Mouse (Mus musculus): ENCODE measurements at regions not wholly inside any gene's neighbourhood (a gene's known extent, or its start where the extent isn't known, plus 50 kb on each side); places are given as distances from the start of the nearest gene placed in this dataset.

- H3K9me3 ChIP-seq (ENCODE audit: control insufficient read depth, low read length): no peaks in the 10 kb centered on the region
- WGBS: 74% methylated on average over 5 of the region's 5 CpGs
- no peaks in the 10 kb centered on the region for H3K36me3 ChIP-seq (ENCODE audit: control insufficient read depth, insufficient read depth, low read length)
- no peak overlapping the region for H3K27ac ChIP-seq (replicated peaks in 1 of 2; ENCODE audit: control insufficient read depth in 1 of 2, insufficient read depth in 1 of 2, low read depth in 2 of 2, low read length in 2 of 2)
- H3K4me2 ChIP-seq (ENCODE audit: low read length): no peak overlapping the region
- H3K9ac ChIP-seq (ENCODE audit: low read length): no peak overlapping the region
- H3K4me1 ChIP-seq (ENCODE audit: control insufficient read depth in 2 of 2, insufficient read depth in 2 of 2, low read length in 2 of 2): peaks cover 0 to 4% of the 10 kb centered on the region in 2 experiments; a peak in 1 of 4 replicates
- no peak overlapping the region for H3K4me3 ChIP-seq (ENCODE audit: control insufficient read depth in 1 of 2, insufficient read depth in 1 of 2, low read depth in 1 of 2, low read length in 2 of 2)
- H3K27me3 ChIP-seq (ENCODE audit: control insufficient read depth, insufficient read depth, low read length): peaks cover 9% of the 10 kb centered on the region
- ATAC-seq (ENCODE audit: insufficient number of reproducible peaks, insufficient read depth, low FRiP score, low read depth): no peak
Measured at GRCm38 (mm10) chr6:28986756-28987155, 73.3 kb upstream of the Lep start.

GRCm38 (mm10) chr6:28987386-28987785 lies 72.6 kb upstream of the Lep start:
- Histone ChIP-seq H3K9me3 (ENCODE audit: control insufficient read depth, low read length) (no peaks in the 10 kb centered on the region), H3K9ac (ENCODE audit: low read length) (no peak overlapping the region), H3K4me2 (ENCODE audit: low read length) (no peak overlapping the region), H3K4me3 (ENCODE audit: control insufficient read depth in 1 of 2, insufficient read depth in 1 of 2, low read depth in 1 of 2, low read length in 2 of 2) (no peak overlapping the region), H3K27ac (replicated peaks in 1 of 2; ENCODE audit: control insufficient read depth in 1 of 2, insufficient read depth in 1 of 2, low read depth in 2 of 2, low read length in 2 of 2) (no peak overlapping the region), H3K27me3 (ENCODE audit: control insufficient read depth, insufficient read depth, low read length) (peaks cover 3% of the 10 kb centered on the region; the same call in 1 of the 2 replicates), H3K36me3 (ENCODE audit: control insufficient read depth, insufficient read depth, low read length) (no peaks in the 10 kb centered on the region), H3K4me1 (ENCODE audit: control insufficient read depth in 2 of 2, insufficient read depth in 2 of 2, low read length in 2 of 2) (peaks cover 0 to 4% of the 10 kb centered on the region in 2 experiments; a peak in 1 of 4 replicates)
- 72% methylated on average over 7 of the region's 7 CpGs for WGBS
- ATAC-seq (ENCODE audit: insufficient number of reproducible peaks, insufficient read depth, low FRiP score, low read depth): no peak

GRCm38 (mm10) chr6:28989433-28989832 lies 70.6 kb upstream of the Lep start:
- Histone ChIP-seq H3K4me2 (ENCODE audit: low read length) (no peak overlapping the region), H3K36me3 (ENCODE audit: control insufficient read depth, insufficient read depth, low read length) (no peaks in the 10 kb centered on the region), H3K9me3 (ENCODE audit: control insufficient read depth, low read length) (no peaks in the 10 kb centered on the region), H3K4me3 (ENCODE audit: control insufficient read depth in 1 of 2, insufficient read depth in 1 of 2, low read depth in 1 of 2, low read length in 2 of 2) (no peak overlapping the region), H3K4me1 (ENCODE audit: control insufficient read depth in 2 of 2, insufficient read depth in 2 of 2, low read length in 2 of 2) (peaks cover 0 to 4% of the 10 kb centered on the region in 2 experiments; a peak in 1 of 4 replicates), H3K27me3 (ENCODE audit: control insufficient read depth, insufficient read depth, low read length) (no peaks in the 10 kb centered on the region; the same call in 1 of the 2 replicates), H3K9ac (ENCODE audit: low read length) (no peak overlapping the region), H3K27ac (replicated peaks in 1 of 2; ENCODE audit: control insufficient read depth in 1 of 2, insufficient read depth in 1 of 2, low read depth in 2 of 2, low read length in 2 of 2) (no peak overlapping the region)
- 49% methylated on average over 10 of the region's 10 CpGs for WGBS
- no peak for ATAC-seq (ENCODE audit: insufficient number of reproducible peaks, insufficient read depth, low FRiP score, low read depth)

GRCm38 (mm10) chr6:28990210-28990609 lies 69.8 kb upstream of the Lep start:
- no peak for ATAC-seq (ENCODE audit: insufficient number of reproducible peaks, insufficient read depth, low FRiP score, low read depth)
- H3K9ac ChIP-seq (ENCODE audit: low read length): no peak overlapping the region
- H3K36me3 ChIP-seq (ENCODE audit: control insufficient read depth, insufficient read depth, low read length): no peaks in the 10 kb centered on the region
- no peak overlapping the region for H3K4me3 ChIP-seq (ENCODE audit: control insufficient read depth in 1 of 2, insufficient read depth in 1 of 2, low read depth in 1 of 2, low read length in 2 of 2)
- H3K4me1 ChIP-seq (ENCODE audit: control insufficient read depth in 2 of 2, insufficient read depth in 2 of 2, low read length in 2 of 2): peaks cover 0 to 4% of the 10 kb centered on the region in 2 experiments; a peak in 1 of 4 replicates
- H3K27me3 ChIP-seq (ENCODE audit: control insufficient read depth, insufficient read depth, low read length): no peaks in the 10 kb centered on the region; the same call in 1 of the 2 replicates
- H3K9me3 ChIP-seq (ENCODE audit: control insufficient read depth, low read length): no peaks in the 10 kb centered on the region
- H3K4me2 ChIP-seq (ENCODE audit: low read length): no peak overlapping the region
- 51% methylated on average over 5 of the region's 5 CpGs for WGBS
- no peak overlapping the region for H3K27ac ChIP-seq (replicated peaks in 1 of 2; ENCODE audit: control insufficient read depth in 1 of 2, insufficient read depth in 1 of 2, low read depth in 2 of 2, low read length in 2 of 2)

- no peak overlapping the region for H3K4me3 ChIP-seq (ENCODE audit: control insufficient read depth in 1 of 2, insufficient read depth in 1 of 2, low read depth in 1 of 2, low read length in 2 of 2)
- H3K9me3 ChIP-seq (ENCODE audit: control insufficient read depth, low read length): no peaks in the 10 kb centered on the region
- WGBS: 81% methylated on average over 4 of the region's 4 CpGs
- H3K36me3 ChIP-seq (ENCODE audit: control insufficient read depth, insufficient read depth, low read length): no peaks in the 10 kb centered on the region
- H3K27me3 ChIP-seq (ENCODE audit: control insufficient read depth, insufficient read depth, low read length): no peaks in the 10 kb centered on the region; the same call in 1 of the 2 replicates
- ATAC-seq (ENCODE audit: insufficient number of reproducible peaks, insufficient read depth, low FRiP score, low read depth): no peak
- no peak overlapping the region for H3K27ac ChIP-seq (replicated peaks in 1 of 2; ENCODE audit: control insufficient read depth in 1 of 2, insufficient read depth in 1 of 2, low read depth in 2 of 2, low read length in 2 of 2)
- peaks cover 0 to 2% of the 10 kb centered on the region in 2 experiments; a peak in 1 of 4 replicates for H3K4me1 ChIP-seq (ENCODE audit: control insufficient read depth in 2 of 2, insufficient read depth in 2 of 2, low read length in 2 of 2)
- no peak overlapping the region for H3K9ac ChIP-seq (ENCODE audit: low read length)
- no peak overlapping the region for H3K4me2 ChIP-seq (ENCODE audit: low read length)
Measured at GRCm38 (mm10) chr6:28994481-28994880, 65.5 kb upstream of the Lep start.

GRCm38 (mm10) chr6:28995701-28996100 lies 64.3 kb upstream of the Lep start:
- no peak for ATAC-seq (ENCODE audit: insufficient number of reproducible peaks, insufficient read depth, low FRiP score, low read depth)
- no peak overlapping the region for H3K27ac ChIP-seq (replicated peaks in 1 of 2; ENCODE audit: control insufficient read depth in 1 of 2, insufficient read depth in 1 of 2, low read depth in 2 of 2, low read length in 2 of 2)
- no peaks in the 10 kb centered on the region for H3K9me3 ChIP-seq (ENCODE audit: control insufficient read depth, low read length)
- no peak overlapping the region for H3K4me3 ChIP-seq (ENCODE audit: control insufficient read depth in 1 of 2, insufficient read depth in 1 of 2, low read depth in 1 of 2, low read length in 2 of 2)
- no peak overlapping the region for H3K9ac ChIP-seq (ENCODE audit: low read length)
- no peaks in the 10 kb centered on the region for H3K4me1 ChIP-seq (ENCODE audit: control insufficient read depth in 2 of 2, insufficient read depth in 2 of 2, low read length in 2 of 2)
- no peak overlapping the region for H3K4me2 ChIP-seq (ENCODE audit: low read length)
- H3K36me3 ChIP-seq (ENCODE audit: control insufficient read depth, insufficient read depth, low read length): no peaks in the 10 kb centered on the region
- 50% methylated on average over 10 of the region's 10 CpGs for WGBS
- no peaks in the 10 kb centered on the region for H3K27me3 ChIP-seq (ENCODE audit: control insufficient read depth, insufficient read depth, low read length)

- H3K27me3 ChIP-seq (ENCODE audit: control insufficient read depth, insufficient read depth, low read length): no peaks in the 10 kb centered on the region
- H3K36me3 ChIP-seq (ENCODE audit: control insufficient read depth, insufficient read depth, low read length): no peaks in the 10 kb centered on the region
- no peaks in the 10 kb centered on the region for H3K4me1 ChIP-seq (ENCODE audit: control insufficient read depth in 2 of 2, insufficient read depth in 2 of 2, low read length in 2 of 2)
- H3K4me2 ChIP-seq (ENCODE audit: low read length): no peak overlapping the region
- WGBS: 65% methylated on average over 10 of the region's 10 CpGs
- no peak overlapping the region for H3K4me3 ChIP-seq (ENCODE audit: control insufficient read depth in 1 of 2, insufficient read depth in 1 of 2, low read depth in 1 of 2, low read length in 2 of 2)
- H3K9me3 ChIP-seq (ENCODE audit: control insufficient read depth, low read length): no peaks in the 10 kb centered on the region
- no peak for ATAC-seq (ENCODE audit: insufficient number of reproducible peaks, insufficient read depth, low FRiP score, low read depth)
- no peak overlapping the region for H3K27ac ChIP-seq (replicated peaks in 1 of 2; ENCODE audit: control insufficient read depth in 1 of 2, insufficient read depth in 1 of 2, low read depth in 2 of 2, low read length in 2 of 2)
- H3K9ac ChIP-seq (ENCODE audit: low read length): no peak overlapping the region
Measured at GRCm38 (mm10) chr6:28999386-29000094, 60.5 kb upstream of the Lep start.

- Histone ChIP-seq H3K4me2 (ENCODE audit: low read length) (peak overlapping the region; percentile 16; the same call in 1 of the 2 replicates), H3K4me3 (ENCODE audit: control insufficient read depth in 1 of 2, insufficient read depth in 1 of 2, low read depth in 1 of 2, low read length in 2 of 2) (no peak overlapping the region), H3K9ac (ENCODE audit: low read length) (no peak overlapping the region), H3K27me3 (ENCODE audit: control insufficient read depth, insufficient read depth, low read length) (no peaks in the 10 kb centered on the region), H3K4me1 (ENCODE audit: control insufficient read depth in 2 of 2, insufficient read depth in 2 of 2, low read length in 2 of 2) (no peaks in the 10 kb centered on the region), H3K27ac (replicated peaks in 1 of 2; ENCODE audit: control insufficient read depth in 1 of 2, insufficient read depth in 1 of 2, low read depth in 2 of 2, low read length in 2 of 2) (no peak overlapping the region), H3K9me3 (ENCODE audit: control insufficient read depth, low read length) (no peaks in the 10 kb centered on the region), H3K36me3 (ENCODE audit: control insufficient read depth, insufficient read depth, low read length) (no peaks in the 10 kb centered on the region)
- ATAC-seq (ENCODE audit: insufficient number of reproducible peaks, insufficient read depth, low FRiP score, low read depth): no peak
- 51% methylated on average over 10 of the region's 10 CpGs for WGBS
Measured at GRCm38 (mm10) chr6:29002141-29002540, 57.9 kb upstream of the Lep start.

Measured in heart, embryonic 14.5 days (tissue).